In genomic region chr15:84720291-84721204, GRCm38 (mm10) we compare ENCODE assay signal across 9 mouse cellular contexts. TPM values are rescaled to one million over a fixed set of nuclear protein-coding genes. Genes with fewer than 3 reads are reported as not detected.
DNase-seq lines count a peak whose midpoint lies in the region; ATAC-seq and TF ChIP-seq lines count a peak whose summit lies in the region.
"Had no signal": no experiment of that assay in that cellular context is flagged by ENCODE, and none has a peak within 500 bp of the region (broad histone marks: within the 10 kb centered on the region; RNA-seq: fewer than 3 reads in every experiment).

No protein-coding gene starts in this region.

- H3K27me3 ChIP-seq in embryonic facial prominence, embryonic 12.5 days, result peaks cover 19% of the 10 kb centered on the region
- H3K27me3 ChIP-seq in hindbrain, embryonic 15.5 days, result peaks cover 36% of the 10 kb centered on the region
- 0 out of 2 replicates have a peak, but pooled peaks cover 5% of the 10 kb centered on the region for H3K27me3 ChIP-seq in lung, embryonic 14.5 days (ENCODE audit: insufficient read depth, low read length)

- H3K4me1 ChIP-seq in embryonic facial prominence, embryonic 12.5 days, result peaks cover 20% of the 10 kb centered on the region
- peaks cover 13% of the 10 kb centered on the region for H3K4me1 ChIP-seq in hindbrain, embryonic 15.5 days (replicated peaks)
- H3K4me1 ChIP-seq in lung, embryonic 14.5 days (ENCODE audit: insufficient read depth), result peaks cover 6% of the 10 kb centered on the region

- peak overlapping the region; percentile 30 for H3K9ac ChIP-seq in embryonic facial prominence, embryonic 12.5 days
- H3K9ac ChIP-seq in hindbrain, embryonic 15.5 days, result no peak overlapping the region
- peak overlapping the region; percentile 52 for H3K9ac ChIP-seq in lung, embryonic 14.5 days

- intact Hi-C loops in left cerebral cortex, adult 2 months (cut with DNase I), result no loop called here
- intact Hi-C loops in left cerebral cortex, postnatal 25 days (cut with DNase I), result no loop called here

- no peaks in the 10 kb centered on the region for H3K9me3 ChIP-seq in embryonic facial prominence, embryonic 12.5 days
- no peaks in the 10 kb centered on the region for H3K9me3 ChIP-seq in hindbrain, embryonic 15.5 days
- H3K9me3 ChIP-seq in lung, embryonic 14.5 days (ENCODE audit: low read depth, low read length), result no peaks in the 10 kb centered on the region

- H3K4me2 ChIP-seq in embryonic facial prominence, embryonic 12.5 days (replicated peaks), result peak overlapping the region; percentile 80
- peak overlapping the region; percentile 43 for H3K4me2 ChIP-seq in hindbrain, embryonic 15.5 days
- H3K4me2 ChIP-seq in lung, embryonic 14.5 days, result peak overlapping the region; percentile 86

- H3K27ac ChIP-seq in left cerebral cortex, adult 2 months, result no peak overlapping the region
- H3K27ac ChIP-seq in embryonic facial prominence, embryonic 12.5 days, result peak overlapping the region; percentile 41; the same call in 1 of the 2 replicates
- H3K27ac ChIP-seq in hindbrain, embryonic 15.5 days (replicated peaks), result no peak overlapping the region
- peak overlapping the region; percentile 90 for H3K27ac ChIP-seq in lung, embryonic 14.5 days (ENCODE audit: low read depth)

- 5% methylated on average over 33 of the region's 33 CpGs for WGBS in embryonic facial prominence, embryonic 12.5 days
- 6% methylated on average over 33 of the region's 33 CpGs for WGBS in hindbrain, embryonic 15.5 days
- 5% methylated on average over 33 of the region's 33 CpGs for WGBS in lung, embryonic 14.5 days

- H3K4me3 ChIP-seq in left cerebral cortex, adult 2 months, result peak overlapping the region; percentile 26
- peak overlapping the region; percentile 38 for H3K4me3 ChIP-seq in embryonic facial prominence, embryonic 12.5 days
- peak overlapping the region; percentile 9; the same call in 1 of the 2 replicates for H3K4me3 ChIP-seq in hindbrain, embryonic 15.5 days
- peak overlapping the region; percentile 48 for H3K4me3 ChIP-seq in lung, embryonic 14.5 days (ENCODE audit: low read depth, low read length)

- no peak for TF ChIP-seq CTCF in left cerebral cortex, adult 2 months (IDR thresholded peaks at IDR 0.05)
- TF ChIP-seq CTCF in lung, embryonic 14.5 days (IDR thresholded peaks at IDR 0.05; ENCODE audit: low read depth), result no peak

- no peak for DNase-seq in left cerebral cortex, adult 2 months (ENCODE audit: extremely low spot score in 1 of 2, low spot score in 2 of 2)
- DNase-seq in left cerebral cortex, adult 11 months (ENCODE audit: low spot score), result no peak
- DNase-seq in lung, embryonic 14.5 days, result peak; percentile 73
- DNase-seq in left cerebral cortex, postnatal 25 days (ENCODE audit: low spot score in 2 of 2), result no peak
- DNase-seq in thymus, postnatal 36 days, result no peak
- no peak for DNase-seq in layer of hippocampus, postnatal 10 days (ENCODE audit: low spot score in 2 of 2)

- no peak for ATAC-seq in embryonic facial prominence, embryonic 12.5 days (ENCODE audit: insufficient number of reproducible peaks, insufficient read depth, low FRiP score, low TSS enrichment)
- no peak for ATAC-seq in hindbrain, embryonic 15.5 days (ENCODE audit: low FRiP score, low read depth)
- peak; percentile 73 for ATAC-seq in lung, embryonic 14.5 days (ENCODE audit: insufficient read depth)

- H3K36me3 ChIP-seq in embryonic facial prominence, embryonic 12.5 days, result no peaks in the 10 kb centered on the region
- no peaks in the 10 kb centered on the region for H3K36me3 ChIP-seq in hindbrain, embryonic 15.5 days
- no peaks in the 10 kb centered on the region for H3K36me3 ChIP-seq in lung, embryonic 14.5 days (ENCODE audit: insufficient read depth)

RNA-seq across cellular contexts. Expression of gene Arhgap8, which starts 0.7 kb away (rescaled TPM):
- not detected for total RNA-seq in left cerebral cortex, adult 2 months (2021)
- polyA plus RNA-seq in embryonic facial prominence, embryonic 12.5 days (2016; fragmentation: Nextera tagmentation; extraction: Ambion mirVana), result 3.9 and 4.1 TPM in 2 replicates
- polyA plus RNA-seq in hindbrain, embryonic 15.5 days (2015; fragmentation: Nextera tagmentation; extraction: Ambion mirVana), result 0.75 and 0.92 TPM in 2 replicates
- 17.4 and 18.1 TPM in 2 replicates for polyA plus RNA-seq in lung, embryonic 14.5 days (2014; fragmentation: Nextera tagmentation; extraction: Ambion mirVana)
- total RNA-seq in left cerebral cortex, postnatal 25 days (2021), result under 1 TPM in 1 of 2 experiments, not detected in 1; 0.23 TPM
- under 1 TPM; 0.27 to 0.89 TPM for total RNA-seq in layer of hippocampus, postnatal 10 days (2021)
- total RNA-seq: neutrophil, adult 5-6 weeks had no signal

RNA-seq across cellular contexts. Expression of gene Prr5, which starts 51.1 kb away (rescaled TPM):
- total RNA-seq in left cerebral cortex, adult 2 months (2021), result 10 to 100 TPM; 13.8 to 14.1 TPM
- polyA plus RNA-seq in embryonic facial prominence, embryonic 12.5 days (2016; fragmentation: Nextera tagmentation; extraction: Ambion mirVana), result 20.4 and 20.7 TPM in 2 replicates
- 27.1 and 31.3 TPM in 2 replicates for polyA plus RNA-seq in hindbrain, embryonic 15.5 days (2015; fragmentation: Nextera tagmentation; extraction: Ambion mirVana)
- polyA plus RNA-seq in lung, embryonic 14.5 days (2014; fragmentation: Nextera tagmentation; extraction: Ambion mirVana), result 24.5 and 27.8 TPM in 2 replicates
- 10 to 100 TPM; 11.6 to 13.2 TPM for total RNA-seq in left cerebral cortex, postnatal 25 days (2021)
- 10 to 100 TPM; 18.6 to 20.6 TPM for total RNA-seq in layer of hippocampus, postnatal 10 days (2021)

Comparison
In these comparisons a context has a peak if more than half of its experiments do, and no peak if none do; other contexts are left out.
1. H3K27ac ChIP-seq: peak in embryonic facial prominence, embryonic 12.5 days (single experiment) and lung, embryonic 14.5 days (single experiment); none in left cerebral cortex, adult 2 months (single experiment) and hindbrain, embryonic 15.5 days (single experiment).
2. Peak in every context shown above with its lines, with median percentiles within 50 percentile points of each other: H3K4me3 ChIP-seq and H3K4me2 ChIP-seq.